Mouse (Mus musculus) Patski (cell line): ENCODE measurements around the gene Arhgap27. TPM values are rescaled to one million over a fixed set of nuclear protein-coding genes. Genes with fewer than 3 reads are reported as not detected.

ENCODE experiments used
- ATAC-seq: fragments of 100-300 bp; one replicate; pipeline ENCODE4 v1.8.0; 2021
- CTCF ChIA-PET: fragments of 350-600 bp; sonication (Branson Sonifier 250); formaldehyde crosslinking; loops from one replicate; lab custom pipeline; 2022; ENCODE audit warnings: inconsistent platforms; lab: Charles Lee
- POLR2A ChIA-PET: fragments of 350-600 bp; sonication (Branson Sonifier 250); formaldehyde crosslinking; loops from one replicate; lab custom pipeline; 2022; ENCODE audit warnings: antibody characterized with exemption, inconsistent platforms; lab: Charles Lee
- DNase-seq: peaks from one replicate; pipeline ENCODE4 v3.0.0-alpha.2; 2011; ENCODE audit warnings: low read depth, low spot score
- H3K27me3 ChIP-seq: fragments of 371-371 bp; one replicate; pipeline ENCODE4 v1.5.1; 2021
- CTCF ChIP-seq: fragments of 100-300 bp; IDR thresholded peaks from one replicate; pipeline ENCODE4 v1.5.1; 2021
- in situ Hi-C: fragments of 300-500 bp; cut with MboI; formaldehyde crosslinking; loops from 3 replicates; pipeline ENCODE4 v1.11.1; 2018; ENCODE audit warnings: low pct_unique_long_range_greater_than_20kb, mixed read lengths
- polyA plus RNA-seq: library from polyadenylated mRNA; unstranded; gene quantifications from one replicate; pipeline ENCODE4 v1.2.3, GENCODE M21; 2021

Gene Arhgap27
- polyA plus RNA-seq, 1 experiment from 2014 or later = 11.9 TPM

GRCm38 (mm10) chr11:103350711-103351315 is 12.7 kb downstream of the Arhgap27 start:
- ChIA-PET CTCF (interaction anchor here (1.8 to 2.6 kb wide), 2 partner anchors 9 to 10 kb away, joined by 7 to 9 read pairs; no protein-coding TSS in a partner anchor), POLR2A (interaction anchor here (0.6 kb wide), 1 partner anchor 164 kb away, joined by 5 read pairs; no protein-coding TSS in a partner anchor)
- in situ Hi-C loops = loop anchor here (10.0 kb wide), 1 partner anchor 334 kb away; no protein-coding TSS in a partner anchor
- ATAC-seq (peak; percentile 38), DNase-seq (no peak)
- no peak for TF ChIP-seq CTCF
- H3K27me3 ChIP-seq = no peaks in the 10 kb centered on the region

GRCm38 (mm10) chr11:103349699-103350098 is 13.8 kb downstream of the Arhgap27 start:
- CTCF ChIA-PET = interaction anchor here (1.3 to 2.6 kb wide), 3 partner anchors 9 to 49 kb away, joined by 3 to 9 read pairs (median 7); no protein-coding TSS in a partner anchor
- no peaks in the 10 kb centered on the region for H3K27me3 ChIP-seq

GRCm38 (mm10) chr11:103346657-103347056 is 16.8 kb downstream of the Arhgap27 start:
- TF ChIP-seq CTCF = no peak
- peak; percentile 55 for ATAC-seq
- ChIA-PET CTCF (interaction anchor here (1.1 to 1.7 kb wide), 2 partner anchors 13 kb away, joined by 3 to 5 read pairs; no protein-coding TSS in a partner anchor), POLR2A (no interaction called here)
- in situ Hi-C loops = no loop called here
- no peak for DNase-seq
- no peaks in the 10 kb centered on the region for H3K27me3 ChIP-seq

More at GRCm38 (mm10) chr11:103349699-103350098, 13.8 kb downstream of the Arhgap27 start:
- no peak for ATAC-seq
- in situ Hi-C loops = loop anchor here (10.0 kb wide), 1 partner anchor 335 kb away; no protein-coding TSS in a partner anchor
- TF ChIP-seq CTCF = no peak
- POLR2A ChIA-PET = no interaction called here
- no peak for DNase-seq

DNA sequence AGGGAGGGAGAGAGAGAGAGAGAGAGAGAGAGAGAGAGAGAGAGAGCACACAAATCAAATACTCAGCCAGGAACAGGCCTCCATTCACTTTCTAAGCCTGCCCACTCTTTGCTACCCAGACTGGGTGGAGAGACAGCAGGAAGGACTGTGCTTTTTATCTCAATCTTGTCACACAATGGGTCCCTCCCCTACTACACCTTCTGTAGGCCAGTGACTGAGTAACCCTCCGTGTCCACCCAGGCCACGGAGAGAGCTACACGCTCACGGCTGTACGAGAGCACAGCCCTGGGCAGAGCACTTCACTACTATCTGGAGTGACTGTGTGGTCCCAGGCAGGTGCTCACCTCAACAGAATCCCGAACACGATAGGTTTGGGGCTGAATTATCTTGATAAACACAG is 17.3 kb downstream of the Arhgap27 start:
- POLR2A ChIA-PET = no interaction called here
- ATAC-seq (no peak), DNase-seq (no peak)
- CTCF ChIA-PET = interaction anchor here (1.7 kb wide), 1 partner anchor 13 kb away, joined by 3 read pairs; no protein-coding TSS in a partner anchor
- in situ Hi-C loops = no loop called here
- H3K27me3 ChIP-seq = no peaks in the 10 kb centered on the region
- no peak for TF ChIP-seq CTCF

- no peaks in the 10 kb centered on the region for H3K27me3 ChIP-seq
- CTCF ChIA-PET = interaction anchor here (1.7 kb wide), 1 partner anchor 12 kb away, joined by 3 read pairs; no protein-coding TSS in a partner anchor
- in situ Hi-C loops = no loop called here
- TF ChIP-seq CTCF = no peak
- POLR2A ChIA-PET = no interaction called here
- DNase-seq = no peak
- ATAC-seq = no peak
Measured at GRCm38 (mm10) chr11:103345408-103346091, 17.9 kb downstream of the Arhgap27 start.

DNA sequence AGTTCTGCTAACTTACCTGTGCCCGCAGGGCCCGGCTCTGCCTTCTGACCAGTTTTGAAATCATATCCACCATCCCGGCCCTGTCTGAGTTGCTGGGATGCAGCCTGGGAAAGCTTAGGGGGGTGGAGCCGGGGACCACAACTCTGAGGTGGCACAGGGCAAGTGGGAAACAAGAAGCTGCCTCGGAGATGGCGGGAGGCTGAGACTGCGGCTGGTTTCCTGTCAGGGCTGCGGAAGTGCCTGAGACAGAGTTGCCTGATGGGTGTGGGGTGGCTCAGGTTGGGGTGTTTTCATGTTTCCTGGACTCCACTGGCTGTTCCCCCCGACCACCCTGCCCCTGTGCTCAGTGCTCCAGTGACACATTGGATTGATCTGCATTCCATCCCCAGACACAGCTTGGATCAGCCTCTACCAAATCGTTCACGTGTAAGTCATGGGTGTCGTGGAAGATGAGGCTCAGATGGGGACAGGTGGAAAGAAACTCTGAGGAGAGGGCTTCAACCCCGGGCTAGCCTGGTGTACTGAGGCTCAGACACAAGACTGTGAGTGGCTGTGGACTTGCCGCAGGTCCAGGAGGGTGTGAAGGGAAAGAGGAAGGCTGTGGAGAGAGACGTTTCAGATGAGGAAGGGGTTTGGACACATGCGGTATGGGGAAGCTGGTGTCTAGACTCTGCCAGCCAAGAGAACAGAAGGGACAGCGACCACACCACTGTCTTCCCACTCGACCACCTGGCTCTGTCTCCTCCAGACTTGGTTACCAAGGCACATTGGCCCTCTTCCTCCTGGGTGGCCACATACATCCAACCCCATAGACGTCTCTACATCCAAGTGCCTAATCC is 18.8 kb downstream of the Arhgap27 start:
- in situ Hi-C loops = no loop called here
- ChIA-PET CTCF (interaction anchor here (1.3 to 1.7 kb wide), 2 partner anchors 11 to 15 kb away, joined by 3 read pairs; no protein-coding TSS in a partner anchor), POLR2A (no interaction called here)
- ATAC-seq (no peak), DNase-seq (no peak)
- H3K27me3 ChIP-seq = no peaks in the 10 kb centered on the region
- TF ChIP-seq CTCF = no peak

DNA sequence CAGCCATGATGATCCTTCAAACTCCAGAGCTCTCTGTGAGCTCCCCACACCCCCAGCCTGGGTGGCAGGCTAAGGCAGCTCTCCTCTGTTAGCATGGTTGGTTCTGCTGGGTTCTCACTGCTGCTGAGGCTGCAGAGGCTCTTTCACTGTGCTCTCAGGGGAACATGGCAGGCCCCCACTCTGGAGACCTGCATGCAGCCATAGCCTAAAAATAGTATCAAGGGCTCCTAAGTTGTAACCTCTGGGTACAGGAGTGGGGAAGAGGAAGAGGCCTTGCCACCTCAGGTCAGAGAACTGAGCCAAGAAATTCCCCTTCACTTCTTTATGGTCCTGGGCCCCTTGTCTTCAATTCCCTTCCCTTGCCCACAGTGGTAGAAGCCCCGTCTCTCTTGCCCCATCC is 19.6 kb downstream of the Arhgap27 start:
- no peak for TF ChIP-seq CTCF
- ATAC-seq = no peak
- POLR2A ChIA-PET = no interaction called here
- H3K27me3 ChIP-seq = no peaks in the 10 kb centered on the region
- CTCF ChIA-PET = interaction anchor here (1.3 to 1.4 kb wide), 2 partner anchors 11 to 16 kb away, joined by 3 read pairs; no protein-coding TSS in a partner anchor
- in situ Hi-C loops = no loop called here
- DNase-seq = no peak

DNA sequence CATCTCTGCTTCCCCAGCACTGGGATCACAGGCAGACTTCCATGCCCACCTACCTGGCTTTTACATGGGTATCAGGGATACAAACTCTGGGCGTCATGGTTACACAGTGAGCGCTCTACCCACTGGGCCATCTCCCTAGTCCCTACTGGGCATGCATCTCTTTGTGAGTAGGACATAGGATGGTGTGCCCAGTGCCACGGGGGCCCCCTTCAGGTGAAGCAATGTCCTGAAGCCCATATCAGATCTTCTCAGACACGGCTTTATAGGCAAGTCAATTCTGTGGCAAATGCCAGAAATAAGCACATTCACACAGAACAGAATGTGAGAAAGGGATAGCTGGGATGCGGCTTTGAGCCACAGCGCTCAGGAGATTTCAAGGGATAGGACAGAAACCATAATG is 20.4 kb downstream of the Arhgap27 start:
- in situ Hi-C loops = no loop called here
- DNase-seq = no peak
- ChIA-PET CTCF (interaction anchor here (1.4 kb wide), 1 partner anchor 10 kb away, joined by 3 read pairs; no protein-coding TSS in a partner anchor), POLR2A (no interaction called here)
- TF ChIP-seq CTCF = no peak
- H3K27me3 ChIP-seq = no peaks in the 10 kb centered on the region
- ATAC-seq = no peak

DNA sequence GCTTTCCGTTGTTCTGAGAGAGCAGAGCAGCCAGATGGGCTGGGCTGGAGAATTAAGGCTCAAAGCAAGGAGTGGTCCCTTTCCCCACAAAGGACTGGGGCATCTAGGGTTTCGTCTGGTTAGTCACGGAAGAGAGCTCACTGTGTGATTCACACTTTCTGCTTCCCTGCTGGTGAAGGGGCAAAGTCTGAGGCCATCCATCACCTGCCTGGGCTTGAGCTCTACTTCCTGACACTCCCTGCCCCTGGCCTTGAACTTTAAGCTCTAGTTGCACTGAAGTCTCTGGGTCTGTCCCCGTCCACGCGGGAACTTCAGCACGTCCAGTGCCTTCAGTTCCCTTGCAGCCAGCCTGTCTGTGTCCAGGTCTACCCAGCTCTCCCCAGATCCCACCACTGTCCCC is 22.8 kb downstream of the Arhgap27 start:
- no peak for DNase-seq
- ATAC-seq = peak; percentile 74
- TF ChIP-seq CTCF = no peak
- ChIA-PET CTCF (interaction anchor here (1.1 to 1.4 kb wide), 5 partner anchors 10 to 18 kb away, joined by 3 to 7 read pairs (median 4); no protein-coding TSS in a partner anchor), POLR2A (interaction anchor here (0.6 to 1.2 kb wide), 2 partner anchors 18 to 21 kb away, joined by 4 to 5 read pairs; no protein-coding TSS in a partner anchor)
- H3K27me3 ChIP-seq = no peaks in the 10 kb centered on the region
- in situ Hi-C loops = no loop called here
